Mouse (Mus musculus) kidney, adult 2 months (tissue): ENCODE data around the gene Gm14085. TPM values are rescaled to one million over a fixed set of nuclear protein-coding genes. Genes with fewer than 3 reads are reported as not detected.

Source experiments
- DNase-seq: peaks from one replicate; pipeline ENCODE4 v3.0.0; 2021
- H3K27ac ChIP-seq: fragments of 200-500 bp; 2 replicates; pipeline ENCODE4 v1.5.1; 2012; ENCODE audit warnings: low read depth, low read length, control low read depth, inconsistent platforms; ENCODE audit not compliant: insufficient read depth
- H3K27me3 ChIP-seq: fragments of 200-500 bp; replicated peaks from 2 replicates; pipeline ENCODE4 v1.6.1; 2012; ENCODE audit warnings: mild to moderate bottlenecking, moderate library complexity, low read length, inconsistent platforms; ENCODE audit not compliant: control insufficient read depth, insufficient read depth
- H3K36me3 ChIP-seq: fragments of 200-500 bp; 2 replicates; pipeline ENCODE4 v1.6.1; 2012; ENCODE audit warnings: mild to moderate bottlenecking, moderate library complexity, low read length, inconsistent platforms; ENCODE audit not compliant: control insufficient read depth, insufficient read depth
- H3K4me1 ChIP-seq: fragments of 200-500 bp; 2 replicates; pipeline ENCODE4 v1.6.1; 2011; ENCODE audit warnings: low read length; ENCODE audit not compliant: control insufficient read depth, insufficient read depth
- H3K4me3 ChIP-seq: fragments of 200-500 bp; 2 replicates; pipeline ENCODE4 v1.5.1; 2011; ENCODE audit warnings: mild to moderate bottlenecking, low read depth, low read length, control low read depth; ENCODE audit not compliant: insufficient read depth
- CTCF ChIP-seq: fragments of 200-500 bp; conservative IDR thresholded peaks from 2 replicates; pipeline ENCODE4 v1.5.1; 2011; ENCODE audit warnings: low read depth, mild to moderate bottlenecking, control low read depth, low read length, moderate library complexity, mixed read lengths; ENCODE audit not compliant: insufficient read depth, insufficient read length
- POLR2A ChIP-seq: fragments of 200-500 bp; IDR thresholded peaks from one replicate; pipeline ENCODE4 v1.6.1; 2011; ENCODE audit warnings: low read depth, low read length, control low read depth
- WGBS: fragments of 180-500 bp; shearing (Covaris S2); methylation state at CpG from one replicate; pipeline ENCODE4 v1.1.7; 2018; 5-methylcytosine and 5-hydroxymethylcytosine counted together
- polyA plus RNA-seq: library from polyadenylated mRNA; depleted of rRNA; stranded (reverse); fragments of >200 nt; gene quantifications from 2 replicates; pipeline ENCODE4 v1.2.3, GENCODE M21; 2012; rRNA removed

Gene Gm14085
- polyA plus RNA-seq, 1 experiment: 0.20 TPM

DNA sequence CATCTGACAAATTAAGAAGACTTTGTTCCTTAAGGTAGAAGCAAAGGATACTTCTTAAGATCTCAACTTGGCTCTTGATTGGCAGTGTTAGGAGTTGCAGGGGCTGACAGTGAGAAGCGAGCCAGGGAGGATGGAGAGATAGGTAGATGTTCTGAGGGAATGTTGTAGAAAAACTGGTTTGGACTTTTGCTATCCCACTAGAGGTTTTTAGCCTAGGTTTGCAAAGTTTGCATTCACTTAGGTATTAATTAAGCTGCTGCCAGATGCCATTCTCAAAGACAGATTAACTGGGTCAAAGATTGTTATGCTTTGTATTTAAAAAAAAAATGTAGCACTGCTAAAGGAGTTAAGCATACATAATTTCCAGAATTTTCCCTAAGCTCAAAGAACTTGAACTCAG lies 92.6 kb downstream of the Gm14085 start:
- TF ChIP-seq CTCF (no peak), POLR2A (no peak)
- peaks cover 22% of the 10 kb centered on the region; the same call in 1 of the 2 replicates for H3K4me1 ChIP-seq
- WGBS: 56% methylated on average over 1 of the region's 1 CpGs
- no peak overlapping the region for H3K27ac ChIP-seq
- peak; percentile 78 for DNase-seq
- no peaks in the 10 kb centered on the region for H3K36me3 ChIP-seq
- H3K27me3 ChIP-seq: no peaks in the 10 kb centered on the region
- H3K4me3 ChIP-seq: no peak overlapping the region

Other genes with a start within 250 kb of the Gm14085 start
- gene Duox2, start 186.5 kb upstream of the Gm14085 start, polyA plus RNA-seq: 0.05 and 0.17 TPM in 2 replicates
- 0.20 TPM in 1 of 2 replicates, not detected in the other for gene Duoxa2, start 186.0 kb upstream of the Gm14085 start, polyA plus RNA-seq
- gene Duoxa1, start 171.2 kb upstream of the Gm14085 start, polyA plus RNA-seq: 0.28 and 0.35 TPM in 2 replicates
- gene Duox1, start 169.3 kb upstream of the Gm14085 start, polyA plus RNA-seq: 0.20 and 0.31 TPM in 2 replicates
- gene Shf, start 115.8 kb upstream of the Gm14085 start, polyA plus RNA-seq: 14.7 and 16.2 TPM in 2 replicates
- 0.69 and 2.0 TPM in 2 replicates for gene Slc28a2, start 58.5 kb upstream of the Gm14085 start, polyA plus RNA-seq
- 1,128 and 1,147 TPM in 2 replicates for gene Gatm, start 126.4 kb downstream of the Gm14085 start, polyA plus RNA-seq
- 0.19 and 0.24 TPM in 2 replicates for gene AA467197, start 152.0 kb downstream of the Gm14085 start, polyA plus RNA-seq
- gene Slc30a4, start 217.7 kb downstream of the Gm14085 start, polyA plus RNA-seq: 5.7 and 6.2 TPM in 2 replicates